Comparison of ENCODE assay signal across 23 mouse cellular contexts in genomic region chr7:139840443-139841168, GRCm38 (mm10). TPM values are rescaled to one million over a fixed set of nuclear protein-coding genes. Genes with fewer than 3 reads are reported as not detected.
"Had no signal": no experiment of that assay in that cellular context is flagged by ENCODE, and none has a peak within 500 bp of the region (broad histone marks: within the 10 kb centered on the region; RNA-seq: fewer than 3 reads in every experiment).

No protein-coding gene starts in this region.

- H3K27ac ChIP-seq: kidney, postnatal 0 days; left cerebral cortex, adult 2 months; liver, embryonic 13.5 days; neural tube, embryonic 12.5 days; neural tube, embryonic 15.5 days; stomach, embryonic 15.5 days had no signal

- H3K27me3 ChIP-seq: neural tube, embryonic 12.5 days; neural tube, embryonic 15.5 days had no signal

- H3K36me3 ChIP-seq: liver, embryonic 13.5 days; stomach, embryonic 15.5 days had no signal

- H3K9ac ChIP-seq: liver, embryonic 13.5 days; neural tube, embryonic 12.5 days; neural tube, embryonic 15.5 days; stomach, embryonic 15.5 days had no signal

- H3K9me3 ChIP-seq: liver, embryonic 13.5 days; neural tube, embryonic 15.5 days; stomach, embryonic 15.5 days had no signal

- DNase-seq: kidney, adult 9 months; kidney, postnatal 25 days; layer of hippocampus, postnatal 36 days; liver, embryonic 13.5 days; lung, adult 2 months; lung, postnatal 14 days; lung, postnatal 4 days; midbrain, embryonic 14.5 days; right cerebral cortex, adult 18-20 months; right cerebral cortex, postnatal 25 days; spleen, adult 18-20 months; thymus, postnatal 25 days had no signal

- H3K4me3 ChIP-seq: left cerebral cortex, adult 2 months; liver, embryonic 13.5 days; neural tube, embryonic 12.5 days; neural tube, embryonic 15.5 days; stomach, embryonic 15.5 days had no signal

- H3K4me2 ChIP-seq: liver, embryonic 13.5 days; midbrain, embryonic 11.5 days; neural tube, embryonic 12.5 days; neural tube, embryonic 15.5 days; stomach, embryonic 15.5 days had no signal

- H3K4me1 ChIP-seq: liver, embryonic 13.5 days; stomach, embryonic 15.5 days had no signal

RNA-seq across cellular contexts. Expression of gene Adgra1, which starts 6.6 kb away (rescaled TPM):
- polyA plus RNA-seq: limb, embryonic 11.5 days; liver, adult 2 months; liver, embryonic 13.5 days; lung, embryonic 16.5 days; thymus, postnatal 0 days had no signal

RNA-seq across cellular contexts. Expression of gene Kndc1, which starts 53.9 kb away (rescaled TPM):
- polyA plus RNA-seq: limb, embryonic 11.5 days; liver, adult 2 months; liver, embryonic 16.5 days had no signal
